Mouse (Mus musculus) intestine, postnatal 0 days (tissue): ENCODE measurements around the gene Tubgcp3. TPM values are rescaled to one million over a fixed set of nuclear protein-coding genes. Genes with fewer than 3 reads are reported as not detected.

ENCODE experiments used
- ATAC-seq: fragments of 200-750 bp; cut with Nextera tagmentation; 2 replicates; pipeline ENCODE4 v1.8.0; 2017; ENCODE audit warnings: mild to moderate bottlenecking, moderate TSS enrichment, moderate library complexity
- H3K27ac ChIP-seq: fragments of 300-500 bp; sonication (generic); 2 replicates; pipeline ENCODE4 v1.5.1; 2014; ENCODE audit warnings: mild to moderate bottlenecking, low read depth, low read length, moderate library complexity
- H3K27me3 ChIP-seq: fragments of 300-500 bp; sonication (generic); replicated peaks from 2 replicates; pipeline ENCODE4 v1.6.1; 2014; ENCODE audit warnings: low read length, mixed read lengths; ENCODE audit not compliant: control insufficient read depth, insufficient read depth
- H3K36me3 ChIP-seq: fragments of 300-500 bp; sonication (generic); 2 replicates; pipeline ENCODE4 v1.6.1; 2014; ENCODE audit warnings: mild to moderate bottlenecking, moderate library complexity; ENCODE audit not compliant: control insufficient read depth, insufficient read depth
- H3K4me1 ChIP-seq: fragments of 300-500 bp; sonication (generic); replicated peaks from 2 replicates; pipeline ENCODE4 v1.6.1; 2014; ENCODE audit warnings: antibody characterized with exemption, low read length, mixed read lengths; ENCODE audit not compliant: control insufficient read depth, insufficient read depth
- H3K4me2 ChIP-seq: fragments of 300-500 bp; sonication (generic); replicated peaks from 2 replicates; pipeline ENCODE4 v1.6.1; 2014; ENCODE audit warnings: low read depth, mild to moderate bottlenecking, moderate library complexity
- H3K4me3 ChIP-seq: fragments of 300-500 bp; sonication (generic); 2 replicates; pipeline ENCODE4 v1.5.1; 2014; ENCODE audit warnings: low read depth, low read length
- H3K9ac ChIP-seq: fragments of 300-500 bp; sonication (generic); 2 replicates; pipeline ENCODE4 v1.6.1; 2014; ENCODE audit warnings: mild to moderate bottlenecking, low read depth, low read length
- H3K9me3 ChIP-seq: fragments of 300-500 bp; sonication (generic); 2 replicates; pipeline ENCODE4 v1.6.1; 2016; ENCODE audit warnings: mixed run types; ENCODE audit not compliant: control insufficient read depth
- CTCF ChIP-seq: sonication (generic); IDR thresholded peaks from 2 replicates; pipeline ENCODE4 v1.5.1; 2016; ENCODE audit warnings: low read depth, mild to moderate bottlenecking, control low read depth, antibody characterized with exemption, moderate library complexity
- WGBS: fragments of 180-500 bp; shearing (Covaris S2); extraction: QIAGEN DNeasy Blood & Tissue Kit; methylation state at CpG from one replicate; pipeline ENCODE4 v1.1.7; 2014; 5-methylcytosine and 5-hydroxymethylcytosine counted together
- polyA plus RNA-seq: library from polyadenylated mRNA; unstranded; fragments of >200 nt; fragmentation: Nextera tagmentation; extraction: Ambion mirVana; gene quantifications from 2 replicates; pipeline ENCODE4 v1.2.1, GENCODE M21; 2015

Tubgcp3 gene
- polyA plus RNA-seq, 1 experiment from 2014 or later = 15.2 TPM

DNA sequence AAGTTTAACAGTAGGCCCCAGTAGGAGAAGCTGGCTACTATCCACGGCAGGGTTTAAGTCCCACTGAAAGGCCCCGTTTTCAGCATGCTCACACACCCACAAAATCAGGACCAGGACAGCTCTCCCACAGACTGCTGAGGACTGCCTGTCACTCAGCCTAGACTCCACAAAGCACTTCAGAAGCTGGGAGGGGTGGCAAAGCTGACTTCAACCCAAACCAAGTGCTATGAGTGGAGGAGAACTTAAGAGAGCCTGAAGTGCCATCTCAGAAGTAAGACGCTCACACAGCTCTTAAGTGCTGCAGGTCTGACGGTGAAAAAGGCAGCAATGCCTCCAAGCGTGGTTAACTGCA, 9.0 kb downstream of the Tubgcp3 start:
- Histone ChIP-seq H3K36me3 (peaks cover 22% of the 10 kb centered on the region), H3K4me3 (no peak overlapping the region), H3K4me1 (0 out of 2 replicates have a peak, but pooled peaks cover 3% of the 10 kb centered on the region), H3K9me3 (no peaks in the 10 kb centered on the region), H3K27ac (peak overlapping the region; percentile 50; the same call in 1 of the 2 replicates), H3K4me2 (no peak overlapping the region), H3K9ac (no peak overlapping the region), H3K27me3 (no peaks in the 10 kb centered on the region)
- 77% methylated on average over 5 of the region's 5 CpGs for WGBS
- TF ChIP-seq CTCF = no peak
- no peak for ATAC-seq

DNA sequence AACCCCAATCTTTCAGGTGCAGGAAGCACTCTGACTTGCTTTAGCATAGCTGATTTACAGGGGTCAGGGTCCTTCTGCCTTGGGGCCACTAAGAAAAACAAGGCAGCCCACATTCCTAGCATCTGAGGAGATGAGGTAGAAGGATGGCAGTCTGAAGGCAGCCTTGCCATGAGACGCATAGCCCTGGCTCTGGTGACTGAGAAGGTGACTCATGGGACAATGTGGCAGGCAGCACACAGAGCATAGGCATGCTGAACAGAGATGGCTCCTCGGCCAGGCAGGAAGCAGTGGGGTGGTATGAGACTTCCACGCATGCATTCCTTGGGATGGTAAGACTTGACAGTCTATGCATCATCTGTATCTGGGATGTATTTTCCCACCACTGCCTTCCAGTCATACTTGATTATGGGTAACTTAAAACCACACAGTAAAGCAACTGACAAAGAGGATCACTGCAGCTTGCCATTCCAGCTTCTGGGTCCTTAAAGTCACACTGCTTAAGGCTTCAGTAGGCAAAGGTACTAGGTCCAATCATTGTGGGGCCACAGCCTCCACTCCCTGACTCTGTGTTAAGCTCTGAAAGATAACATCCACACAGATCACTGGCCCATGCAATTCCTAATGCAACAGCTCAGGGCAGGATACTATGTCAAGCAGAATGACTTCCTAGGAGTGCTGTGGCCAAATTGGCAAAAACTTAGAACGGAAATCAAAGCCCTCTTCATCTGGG, 9.5 kb downstream of the Tubgcp3 start:
- TF ChIP-seq CTCF = no peak
- ATAC-seq = peak; percentile 74

DNA sequence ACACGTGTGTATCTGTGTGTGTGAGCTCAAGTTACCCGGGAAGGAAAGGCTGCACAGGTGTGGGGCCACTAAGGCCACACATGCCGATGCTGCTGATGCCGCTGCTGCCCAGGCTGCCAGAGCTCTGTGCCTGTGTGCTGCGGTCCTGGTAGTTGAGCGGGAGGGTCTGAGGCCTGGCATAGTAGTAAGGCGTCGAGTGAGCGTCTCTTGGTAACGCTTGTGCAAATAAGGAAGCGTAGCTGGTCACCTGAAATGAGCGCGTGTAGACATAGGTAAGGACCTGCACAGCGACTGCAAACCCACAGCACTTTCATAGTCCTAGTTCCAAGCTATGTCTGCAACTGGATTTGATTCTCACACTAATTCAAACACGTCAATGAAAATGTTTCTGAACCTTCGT, 14.6 kb downstream of the Tubgcp3 start:
- no peaks in the 10 kb centered on the region for H3K9me3 ChIP-seq
- no peak overlapping the region for H3K4me2 ChIP-seq
- no peak for ATAC-seq
- WGBS = 89% methylated on average over 16 of the region's 16 CpGs
- no peak overlapping the region for H3K9ac ChIP-seq
- no peaks in the 10 kb centered on the region for H3K4me1 ChIP-seq
- H3K36me3 ChIP-seq = peaks cover 79% of the 10 kb centered on the region
- H3K27ac ChIP-seq = no peak overlapping the region
- no peak for TF ChIP-seq CTCF
- no peaks in the 10 kb centered on the region for H3K27me3 ChIP-seq
- no peak overlapping the region for H3K4me3 ChIP-seq

More for the DNA sequence above, 9.5 kb downstream of the Tubgcp3 start:
- Histone ChIP-seq H3K4me3 (no peak overlapping the region), H3K9me3 (no peaks in the 10 kb centered on the region), H3K4me2 (no peak overlapping the region), H3K27ac (peak overlapping the region; percentile 50), H3K4me1 (0 out of 2 replicates have a peak, but pooled peaks cover 3% of the 10 kb centered on the region), H3K9ac (no peak overlapping the region), H3K36me3 (peaks cover 27% of the 10 kb centered on the region), H3K27me3 (no peaks in the 10 kb centered on the region)
- WGBS = 68% methylated on average over 4 of the region's 4 CpGs

DNA sequence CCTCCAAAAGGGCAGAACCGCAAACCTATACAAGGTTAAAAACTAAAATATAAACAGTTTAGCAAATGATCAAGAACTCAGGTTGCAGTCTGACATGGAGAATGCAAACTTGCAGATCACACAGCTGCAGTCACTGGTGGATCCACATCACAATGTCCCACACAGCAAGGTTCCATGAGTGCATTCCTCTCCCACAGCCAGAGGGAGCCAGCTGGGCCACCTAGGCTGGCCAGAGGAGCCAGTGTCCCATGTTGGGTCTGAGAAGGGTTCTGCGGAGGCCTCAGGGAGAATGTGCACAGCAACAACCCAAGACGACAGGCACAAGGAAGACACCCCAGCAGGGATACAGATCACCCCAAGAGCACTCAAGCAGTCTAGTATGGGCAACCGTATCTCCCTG, 20.8 kb downstream of the Tubgcp3 start:
- H3K4me1 ChIP-seq = no peaks in the 10 kb centered on the region
- WGBS = 59% methylated on average over 4 of the region's 4 CpGs
- H3K9ac ChIP-seq = no peak overlapping the region
- H3K4me2 ChIP-seq = no peak overlapping the region
- H3K4me3 ChIP-seq = no peak overlapping the region
- H3K36me3 ChIP-seq = peaks cover 86% of the 10 kb centered on the region
- no peak for ATAC-seq
- H3K27ac ChIP-seq = peak overlapping the region; percentile 21; the same call in 1 of the 2 replicates
- no peaks in the 10 kb centered on the region for H3K27me3 ChIP-seq
- TF ChIP-seq CTCF = peak; percentile 63
- no peaks in the 10 kb centered on the region for H3K9me3 ChIP-seq

DNA sequence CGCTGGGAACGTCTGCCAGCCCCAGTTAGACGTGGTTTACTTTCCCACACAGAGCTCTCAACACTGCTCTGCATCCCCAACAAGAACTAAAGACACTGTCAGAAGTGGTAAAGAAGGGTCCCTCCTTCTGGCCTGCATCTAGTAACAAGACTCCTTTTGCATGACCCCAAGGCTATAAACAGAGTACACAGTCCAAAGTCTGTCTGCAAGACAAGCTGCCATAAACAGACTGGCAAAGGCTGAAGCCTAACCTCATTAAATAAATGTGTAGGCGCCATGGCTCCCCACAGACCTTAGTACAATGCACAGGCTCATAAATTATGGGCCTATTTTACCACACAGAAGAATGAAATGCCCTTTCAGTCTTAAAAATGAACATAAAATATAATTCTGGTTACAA, 21.6 kb downstream of the Tubgcp3 start:
- no peak for TF ChIP-seq CTCF
- no peaks in the 10 kb centered on the region for H3K9me3 ChIP-seq
- no peak overlapping the region for H3K4me3 ChIP-seq
- H3K27me3 ChIP-seq = no peaks in the 10 kb centered on the region
- 49% methylated on average over 4 of the region's 4 CpGs for WGBS
- peaks cover 83% of the 10 kb centered on the region for H3K36me3 ChIP-seq
- peak; percentile 77 for ATAC-seq
- no peak overlapping the region for H3K9ac ChIP-seq
- H3K4me1 ChIP-seq = no peaks in the 10 kb centered on the region
- no peak overlapping the region for H3K4me2 ChIP-seq
- H3K27ac ChIP-seq = no peak overlapping the region

DNA sequence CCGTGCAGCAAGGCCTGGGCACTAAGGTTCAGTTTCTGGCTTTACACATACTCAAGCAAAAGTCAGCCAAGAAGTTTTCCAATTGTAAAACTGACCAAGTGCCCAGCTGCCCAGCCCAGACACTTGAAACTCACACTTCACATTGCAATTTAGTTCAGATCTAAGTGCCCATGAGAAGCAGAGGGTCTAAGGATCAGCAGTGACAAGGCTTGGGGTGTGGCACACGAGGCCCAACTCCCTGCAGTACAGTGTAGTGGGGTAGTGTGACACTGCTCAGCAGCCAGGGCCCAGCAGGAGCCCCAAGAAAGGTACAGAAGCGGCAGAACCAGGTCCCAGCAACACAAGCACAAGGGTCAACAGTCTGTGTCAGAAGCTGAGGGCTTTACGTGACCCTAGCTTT, 23.1 kb downstream of the Tubgcp3 start:
- Histone ChIP-seq H3K4me2 (no peak overlapping the region), H3K36me3 (peaks cover 74% of the 10 kb centered on the region), H3K27me3 (no peaks in the 10 kb centered on the region), H3K4me1 (no peaks in the 10 kb centered on the region), H3K9ac (no peak overlapping the region), H3K27ac (peak overlapping the region; percentile 21; the same call in 1 of the 2 replicates), H3K4me3 (no peak overlapping the region), H3K9me3 (no peaks in the 10 kb centered on the region)
- no peak; the same call in 1 of the 2 replicates for ATAC-seq
- TF ChIP-seq CTCF = no peak
- WGBS = 75% methylated on average over 4 of the region's 4 CpGs
